Mouse (Mus musculus): Measurements from ENCODE around the gene 1700067K01Rik.

GRCm38 (mm10) chr8:83989243-83989642 is 12.1 kb upstream of the 1700067K01Rik start:
- TF ChIP-seq POLR2A (IDR thresholded peaks at IDR 0.05; ENCODE audit: borderline replicate concordance, low read depth, low read length) (no peak; the same call in 1 of the 2 replicates), CTCF (IDR thresholded peaks at IDR 0.05; ENCODE audit: low read depth, low read length) (no peak)
